Mouse (Mus musculus): ENCODE measurements at regions not wholly inside any gene's neighbourhood (a gene's known extent, or its start where the extent isn't known, plus 50 kb on each side); places are given as distances from the start of the nearest gene placed in this dataset.

DNA sequence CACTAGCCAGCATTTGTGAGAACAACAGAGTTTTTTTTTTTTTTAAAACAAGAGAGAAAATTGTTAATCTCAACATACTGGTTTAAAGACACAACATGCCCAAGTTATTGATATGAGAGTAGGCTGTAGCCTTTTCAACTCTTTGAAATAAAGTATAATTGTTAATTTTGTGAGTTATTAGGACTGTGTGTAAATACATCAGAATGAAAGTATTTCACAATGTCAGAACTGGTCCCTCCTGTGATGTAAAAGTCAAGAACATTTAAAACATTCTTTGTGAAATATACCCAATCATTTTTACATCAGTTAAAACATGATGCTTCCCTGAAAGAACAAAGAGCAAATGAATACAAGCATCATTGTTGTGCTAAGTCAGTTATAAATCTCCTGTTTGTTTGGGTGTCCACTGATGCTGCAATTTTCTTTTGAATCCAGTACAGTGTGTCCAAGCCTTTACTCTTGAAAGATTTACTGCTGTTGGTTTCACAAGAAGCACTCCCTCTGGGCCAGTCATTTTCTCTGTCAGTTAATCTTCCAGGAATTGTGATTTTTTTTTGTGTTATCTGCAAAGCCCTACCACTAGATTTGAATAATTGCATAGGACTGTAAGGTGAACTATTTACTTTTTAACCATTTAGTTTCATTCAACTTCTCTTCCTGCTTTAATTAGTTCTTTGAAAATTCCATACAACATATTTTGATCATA, 148.5 kb downstream of the Hira start:
- no peak for TF ChIP-seq CTCF (IDR thresholded peaks at IDR 0.05; ENCODE audit: low read depth, low read length)
- no peak for TF ChIP-seq POLR2A (IDR thresholded peaks at IDR 0.05; ENCODE audit: insufficient read depth, low read length)
- no peak for TF ChIP-seq EP300 (IDR thresholded peaks at IDR 0.05; ENCODE audit: insufficient read depth, low read depth, low read length)

Data from ES-Bruce4 (cell line).